Mouse (Mus musculus) stomach, postnatal 0 days (tissue): Measurements from ENCODE around the gene Kif22.

Source experiments
- CTCF ChIP-seq: IDR thresholded peaks from 2 replicates; pipeline ENCODE4 v1.5.1; 2016; ENCODE audit warnings: antibody characterized with exemption, low read depth, mild to moderate bottlenecking, moderate library complexity
- EP300 ChIP-seq: optimal IDR thresholded peaks from 2 replicates; pipeline ENCODE3; 2016; ENCODE audit warnings: antibody characterized with exemption

- TF ChIP-seq EP300 = no peak
- TF ChIP-seq CTCF = no peak
Observed at GRCm38 (mm10) chr7:127022528-127023271, 19.6 kb downstream of the Kif22 start.
